Mouse (Mus musculus): ENCODE results near the gene Ncs1. TPM values are rescaled to one million over a fixed set of nuclear protein-coding genes. Genes with fewer than 3 reads are reported as not detected.
A peak's percentile ranks its signal among the peaks of the same experiment; 100 is the strongest.

Ncs1 gene
- polyA plus RNA-seq, 1 experiment from 2014 or later: 59.5 TPM

- Histone ChIP-seq H3K4me3 (ENCODE audit: low read depth, low read length) (0 out of 2 replicates have a peak within 1 kb of the TSS, but pooled peaks have one; percentile 10), H3K9me3 (replicated peaks; ENCODE audit: control insufficient read depth, low read length) (no peaks in the 10 kb centered on the region), H3K27ac (replicated peaks; ENCODE audit: low read depth, low read length) (no peak within 1 kb of the TSS), H3K27me3 (ENCODE audit: control insufficient read depth, insufficient read depth, low read length) (peaks cover 35% of the 10 kb centered on the region), H3K4me1 (ENCODE audit: control insufficient read depth, insufficient read depth, low read length) (peaks cover 6% of the 10 kb centered on the region), H3K9ac (replicated peaks; ENCODE audit: low read length) (no peak within 1 kb of the TSS; the same call in 1 of the 2 replicates), H3K36me3 (replicated peaks; ENCODE audit: control insufficient read depth, insufficient read depth, low read depth, low read length) (no peaks in the 10 kb centered on the region), H3K4me2 (ENCODE audit: low read depth, low read length) (peak within 1 kb of the TSS; percentile 47)
- DNase-seq (ENCODE audit: low spot score) (no peak), ATAC-seq (replicated peaks; ENCODE audit: insufficient number of reproducible peaks, low FRiP score, low TSS enrichment, low read depth) (no peak)
- WGBS: 2% methylated on average over 33 of the region's 33 CpGs
Measured at GRCm38 (mm10) chr2:31314007-31314465, 68.4 kb downstream of the Ncs1 start, which contains the start of gene Hmcn2. Gene Hmcn2, plus strand, starts transcription at chr2:31314415.

GRCm38 (mm10) chr2:31318162-31318561 is 72.5 kb downstream of the Ncs1 start:
- WGBS: 15% methylated on average over 2 of the region's 2 CpGs
- DNase-seq (ENCODE audit: low spot score) (peak; percentile 19), ATAC-seq (replicated peaks; ENCODE audit: insufficient number of reproducible peaks, low FRiP score, low TSS enrichment, low read depth) (no peak)
- Histone ChIP-seq H3K27me3 (ENCODE audit: control insufficient read depth, insufficient read depth, low read length) (peaks cover 29% of the 10 kb centered on the region), H3K27ac (replicated peaks; ENCODE audit: low read depth, low read length) (no peak overlapping the region), H3K4me1 (ENCODE audit: control insufficient read depth, insufficient read depth, low read length) (peaks cover 6% of the 10 kb centered on the region), H3K9ac (replicated peaks; ENCODE audit: low read length) (no peak overlapping the region), H3K9me3 (replicated peaks; ENCODE audit: control insufficient read depth, low read length) (no peaks in the 10 kb centered on the region), H3K4me3 (ENCODE audit: low read depth, low read length) (no peak overlapping the region), H3K36me3 (replicated peaks; ENCODE audit: control insufficient read depth, insufficient read depth, low read depth, low read length) (no peaks in the 10 kb centered on the region), H3K4me2 (ENCODE audit: low read depth, low read length) (no peak overlapping the region)

DNA sequence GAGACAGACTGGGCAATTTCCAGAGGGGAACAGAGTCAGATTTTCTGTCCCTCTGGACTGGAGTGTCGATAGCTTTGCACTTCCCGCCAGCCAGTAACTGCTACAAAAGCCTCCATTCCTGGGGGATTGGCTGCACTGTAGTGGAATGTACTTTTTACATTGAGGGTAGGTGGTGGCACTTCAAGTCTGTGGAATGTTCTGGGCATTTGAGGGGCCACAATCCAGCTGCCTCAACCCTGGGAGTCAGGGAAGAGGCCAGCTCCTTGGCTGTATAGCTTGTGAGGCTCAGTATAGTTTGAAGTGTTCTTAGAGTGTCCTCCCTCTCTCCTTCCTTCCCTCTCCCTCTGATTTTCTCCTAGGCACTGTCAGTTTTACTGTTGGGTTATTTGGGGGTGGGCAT is 73.6 kb downstream of the Ncs1 start:
- no peaks in the 10 kb centered on the region for H3K9me3 ChIP-seq (replicated peaks; ENCODE audit: control insufficient read depth, low read length)
- no peak overlapping the region for H3K27ac ChIP-seq (replicated peaks; ENCODE audit: low read depth, low read length)
- no peak overlapping the region for H3K9ac ChIP-seq (replicated peaks; ENCODE audit: low read length)
- ATAC-seq (replicated peaks; ENCODE audit: insufficient number of reproducible peaks, low FRiP score, low TSS enrichment, low read depth) (no peak), DNase-seq (ENCODE audit: low spot score) (no peak)
- H3K36me3 ChIP-seq (replicated peaks; ENCODE audit: control insufficient read depth, insufficient read depth, low read depth, low read length): no peaks in the 10 kb centered on the region
- peaks cover 2% of the 10 kb centered on the region for H3K4me1 ChIP-seq (ENCODE audit: control insufficient read depth, insufficient read depth, low read length)
- H3K4me2 ChIP-seq (ENCODE audit: low read depth, low read length): no peak overlapping the region
- 67% methylated on average over 2 of the region's 2 CpGs for WGBS
- H3K27me3 ChIP-seq (ENCODE audit: control insufficient read depth, insufficient read depth, low read length): peaks cover 19% of the 10 kb centered on the region
- H3K4me3 ChIP-seq (ENCODE audit: low read depth, low read length): no peak overlapping the region

DNA sequence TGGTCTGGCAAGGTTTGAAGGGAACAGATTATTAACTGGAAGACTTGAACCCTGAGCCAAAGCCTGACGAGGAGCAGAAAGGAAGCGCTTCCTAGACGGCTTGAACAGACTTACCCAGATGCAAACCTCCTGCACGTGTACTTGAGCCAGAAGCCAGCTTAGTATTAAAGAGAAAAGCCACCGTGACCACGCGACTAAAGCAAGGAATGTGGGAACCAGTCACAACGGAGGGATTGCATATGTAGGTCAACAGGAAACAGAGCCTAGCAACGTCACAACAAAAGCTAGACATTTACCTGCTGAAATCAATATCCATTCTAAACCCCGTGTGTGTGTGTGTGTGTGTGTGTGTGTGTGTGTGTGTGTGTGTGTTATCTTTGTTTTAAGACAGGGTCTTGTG is 81.6 kb downstream of the Ncs1 start:
- no peak for ATAC-seq (replicated peaks; ENCODE audit: insufficient number of reproducible peaks, low FRiP score, low TSS enrichment, low read depth)
- WGBS: 47% methylated on average over 10 of the region's 10 CpGs
- DNase-seq (ENCODE audit: low spot score): peak; percentile 39

GRCm38 (mm10) chr2:31337706-31338330 is 92.2 kb downstream of the Ncs1 start:
- H3K27me3 ChIP-seq (ENCODE audit: control insufficient read depth, insufficient read depth, low read length): no peaks in the 10 kb centered on the region
- WGBS: 50% methylated on average over 12 of the region's 12 CpGs
- no peak overlapping the region for H3K27ac ChIP-seq (replicated peaks; ENCODE audit: low read depth, low read length)
- ATAC-seq (replicated peaks; ENCODE audit: insufficient number of reproducible peaks, low FRiP score, low TSS enrichment, low read depth): no peak
- no peak overlapping the region for H3K9ac ChIP-seq (replicated peaks; ENCODE audit: low read length)
- no peaks in the 10 kb centered on the region for H3K9me3 ChIP-seq (replicated peaks; ENCODE audit: control insufficient read depth, low read length)
- H3K4me2 ChIP-seq (ENCODE audit: low read depth, low read length): no peak overlapping the region
- no peak for DNase-seq (ENCODE audit: low spot score)
- no peaks in the 10 kb centered on the region for H3K4me1 ChIP-seq (ENCODE audit: control insufficient read depth, insufficient read depth, low read length)
- H3K36me3 ChIP-seq (replicated peaks; ENCODE audit: control insufficient read depth, insufficient read depth, low read depth, low read length): no peaks in the 10 kb centered on the region
- no peak overlapping the region for H3K4me3 ChIP-seq (ENCODE audit: low read depth, low read length)

More for the DNA sequence above, 81.6 kb downstream of the Ncs1 start:
- no peaks in the 10 kb centered on the region for H3K36me3 ChIP-seq (replicated peaks; ENCODE audit: control insufficient read depth, insufficient read depth, low read depth, low read length)
- H3K4me1 ChIP-seq (ENCODE audit: control insufficient read depth, insufficient read depth, low read length): no peaks in the 10 kb centered on the region
- no peaks in the 10 kb centered on the region for H3K9me3 ChIP-seq (replicated peaks; ENCODE audit: control insufficient read depth, low read length)
- H3K4me2 ChIP-seq (ENCODE audit: low read depth, low read length): no peak overlapping the region
- H3K27me3 ChIP-seq (ENCODE audit: control insufficient read depth, insufficient read depth, low read length): no peaks in the 10 kb centered on the region
- H3K9ac ChIP-seq (replicated peaks; ENCODE audit: low read length): no peak overlapping the region
- no peak overlapping the region for H3K4me3 ChIP-seq (ENCODE audit: low read depth, low read length)
- H3K27ac ChIP-seq (replicated peaks; ENCODE audit: low read depth, low read length): no peak overlapping the region

GRCm38 (mm10) chr2:31339826-31340225 is 94.2 kb downstream of the Ncs1 start:
- 21% methylated on average over 9 of the region's 9 CpGs for WGBS
- Histone ChIP-seq H3K4me2 (ENCODE audit: low read depth, low read length) (no peak overlapping the region), H3K36me3 (replicated peaks; ENCODE audit: control insufficient read depth, insufficient read depth, low read depth, low read length) (no peaks in the 10 kb centered on the region), H3K27me3 (ENCODE audit: control insufficient read depth, insufficient read depth, low read length) (no peaks in the 10 kb centered on the region), H3K4me1 (ENCODE audit: control insufficient read depth, insufficient read depth, low read length) (no peaks in the 10 kb centered on the region), H3K9me3 (replicated peaks; ENCODE audit: control insufficient read depth, low read length) (no peaks in the 10 kb centered on the region), H3K4me3 (ENCODE audit: low read depth, low read length) (no peak overlapping the region), H3K27ac (replicated peaks; ENCODE audit: low read depth, low read length) (no peak overlapping the region), H3K9ac (replicated peaks; ENCODE audit: low read length) (no peak overlapping the region)
- DNase-seq (ENCODE audit: low spot score) (peak; percentile 78), ATAC-seq (replicated peaks; ENCODE audit: insufficient number of reproducible peaks, low FRiP score, low TSS enrichment, low read depth) (no peak)

- H3K9ac ChIP-seq (replicated peaks; ENCODE audit: low read length): no peak overlapping the region
- H3K27ac ChIP-seq (replicated peaks; ENCODE audit: low read depth, low read length): no peak overlapping the region
- H3K4me3 ChIP-seq (ENCODE audit: low read depth, low read length): no peak overlapping the region
- DNase-seq (ENCODE audit: low spot score) (no peak), ATAC-seq (replicated peaks; ENCODE audit: insufficient number of reproducible peaks, low FRiP score, low TSS enrichment, low read depth) (no peak)
- WGBS: 67% methylated on average over 8 of the region's 8 CpGs
- no peaks in the 10 kb centered on the region for H3K4me1 ChIP-seq (ENCODE audit: control insufficient read depth, insufficient read depth, low read length)
- H3K4me2 ChIP-seq (ENCODE audit: low read depth, low read length): no peak overlapping the region
- no peaks in the 10 kb centered on the region for H3K27me3 ChIP-seq (ENCODE audit: control insufficient read depth, insufficient read depth, low read length)
- no peaks in the 10 kb centered on the region for H3K9me3 ChIP-seq (replicated peaks; ENCODE audit: control insufficient read depth, low read length)
- H3K36me3 ChIP-seq (replicated peaks; ENCODE audit: control insufficient read depth, insufficient read depth, low read depth, low read length): no peaks in the 10 kb centered on the region
Measured at GRCm38 (mm10) chr2:31341726-31342535, 96.3 kb downstream of the Ncs1 start.
